Mouse (Mus musculus) lung, embryonic 15.5 days (tissue): ENCODE data around the gene Slx4. TPM values are rescaled to one million over a fixed set of nuclear protein-coding genes. Genes with fewer than 3 reads are reported as not detected.
A peak's percentile ranks its signal among the peaks of the same experiment; 100 is the strongest.

Source experiments
- ATAC-seq: fragments of 200-750 bp; cut with Nextera tagmentation; 2 replicates; pipeline ENCODE4 v1.8.0; 2017; ENCODE audit warnings: moderate number of reproducible peaks, borderline replicate concordance; ENCODE audit not compliant: low FRiP score, low TSS enrichment; ENCODE audit errors: extremely low read depth
- H3K27ac ChIP-seq: fragments of 300-500 bp; sonication (generic); 2 replicates; pipeline ENCODE4 v1.5.1; 2015; ENCODE audit warnings: moderate library complexity, mild to moderate bottlenecking, inconsistent platforms
- H3K27me3 ChIP-seq: fragments of 300-500 bp; sonication (generic); 2 replicates; pipeline ENCODE4 v1.6.1; 2015; ENCODE audit warnings: inconsistent platforms
- H3K36me3 ChIP-seq: fragments of 300-500 bp; sonication (generic); 2 replicates; pipeline ENCODE4 v1.6.1; 2015; ENCODE audit warnings: inconsistent platforms
- H3K4me1 ChIP-seq: fragments of 300-500 bp; sonication (generic); 2 replicates; pipeline ENCODE4 v1.6.1; 2015; ENCODE audit warnings: inconsistent platforms
- H3K4me2 ChIP-seq: fragments of 300-500 bp; sonication (generic); 2 replicates; pipeline ENCODE4 v1.6.1; 2015; ENCODE audit warnings: inconsistent platforms, mild to moderate bottlenecking, moderate library complexity
- H3K4me3 ChIP-seq: fragments of 300-500 bp; sonication (generic); 2 replicates; pipeline ENCODE4 v1.5.1; 2015; ENCODE audit warnings: mild to moderate bottlenecking, inconsistent platforms
- H3K9ac ChIP-seq: fragments of 300-500 bp; sonication (generic); 2 replicates; pipeline ENCODE4 v1.6.1; 2015; ENCODE audit warnings: inconsistent platforms
- H3K9me3 ChIP-seq: fragments of 300-500 bp; sonication (generic); 2 replicates; pipeline ENCODE4 v1.6.1; 2016; ENCODE audit warnings: inconsistent platforms
- WGBS: fragments of 180-500 bp; shearing (Covaris S2); methylation state at CpG from one replicate; pipeline ENCODE4 v1.1.7; 2015; 5-methylcytosine and 5-hydroxymethylcytosine counted together
- polyA plus RNA-seq: library from polyadenylated mRNA; unstranded; fragments of >200 nt; fragmentation: Nextera tagmentation; extraction: Ambion mirVana; gene quantifications from 2 replicates; pipeline ENCODE4 v1.2.1, GENCODE M21; 2015

Gene Slx4
- polyA plus RNA-seq, 1 experiment from 2014 or later = 18.1 TPM

- Histone ChIP-seq H3K4me1 (no peaks in the 10 kb centered on the region), H3K9ac (no peak overlapping the region), H3K9me3 (no peaks in the 10 kb centered on the region), H3K27ac (no peak overlapping the region), H3K4me3 (no peak overlapping the region), H3K27me3 (no peaks in the 10 kb centered on the region), H3K36me3 (peaks cover 45% of the 10 kb centered on the region), H3K4me2 (no peak overlapping the region)
- no peak for ATAC-seq
- WGBS = 95% methylated on average over 1 of the region's 1 CpGs
These were observed 69.5 kb downstream of the Slx4 start for GRCm38 (mm10) chr16:3934091-3934490.

- ATAC-seq = no peak
- no peak overlapping the region for H3K27ac ChIP-seq
- H3K9me3 ChIP-seq = no peaks in the 10 kb centered on the region
- no peaks in the 10 kb centered on the region for H3K27me3 ChIP-seq
- H3K4me2 ChIP-seq = no peak overlapping the region
- no peak overlapping the region for H3K9ac ChIP-seq
- H3K4me3 ChIP-seq = no peak overlapping the region
- WGBS = 92% methylated on average over 6 of the region's 6 CpGs
- H3K4me1 ChIP-seq = no peaks in the 10 kb centered on the region
- H3K36me3 ChIP-seq = peaks cover 46% of the 10 kb centered on the region
These were observed 70.0 kb downstream of the Slx4 start for GRCm38 (mm10) chr16:3933536-3933935.

- no peak for ATAC-seq
- H3K27ac ChIP-seq = 0 out of 2 replicates have a peak overlapping the region, but pooled peaks have one; percentile 12
These were observed 74.4 kb downstream of the Slx4 start for GRCm38 (mm10) chr16:3929151-3929550.

More at GRCm38 (mm10) chr16:3929151-3929550, 74.4 kb downstream of the Slx4 start:
- Histone ChIP-seq H3K4me1 (no peaks in the 10 kb centered on the region), H3K36me3 (peaks cover 45% of the 10 kb centered on the region), H3K4me3 (no peak overlapping the region), H3K9me3 (no peaks in the 10 kb centered on the region), H3K27me3 (no peaks in the 10 kb centered on the region), H3K9ac (no peak overlapping the region), H3K4me2 (no peak overlapping the region)
- 76% methylated on average over 7 of the region's 7 CpGs for WGBS

Other genes starting within 250 kb of the Slx4 start
- gene Olfr15, start 172.9 kb downstream of the Slx4 start, polyA plus RNA-seq = not detected in 2 replicates
- gene Zfp174, start 156.5 kb downstream of the Slx4 start, polyA plus RNA-seq = 1.1 and 1.3 TPM in 2 replicates
- 46.6 and 49.7 TPM in 2 replicates for gene Naa60, start 131.4 kb downstream of the Slx4 start, polyA plus RNA-seq
- 6.4 and 6.8 TPM in 2 replicates for gene Zfp597, start 119.2 kb downstream of the Slx4 start, polyA plus RNA-seq
- gene Gm20695, start 119.1 kb downstream of the Slx4 start, polyA plus RNA-seq = 1.1 and 1.4 TPM in 2 replicates
- 8.7 and 8.9 TPM in 2 replicates for gene 1700037C18Rik, start 95.1 kb downstream of the Slx4 start, polyA plus RNA-seq
- gene Cluap1, start 95.0 kb downstream of the Slx4 start, polyA plus RNA-seq = 21.7 and 25.6 TPM in 2 replicates
- 1.9 and 2.0 TPM in 2 replicates for gene Nlrc3, start 27.1 kb downstream of the Slx4 start, polyA plus RNA-seq
- 3.1 and 3.4 TPM in 2 replicates for gene Dnase1, start 33.2 kb upstream of the Slx4 start, polyA plus RNA-seq
- 86.6 and 87.1 TPM in 2 replicates for gene Trap1, start 74.1 kb upstream of the Slx4 start, polyA plus RNA-seq
- 27.9 and 30.2 TPM in 2 replicates for gene Crebbp, start 210.2 kb upstream of the Slx4 start, polyA plus RNA-seq